Mouse (Mus musculus) ES-E14 (cell line): ENCODE measurements around the gene Icmt.

Experiments
- CHD2 ChIP-seq: IDR thresholded peaks from 2 replicates; pipeline ENCODE4 v1.6.1; 2014; ENCODE audit warnings: mild to moderate bottlenecking, low read depth, low read length, inconsistent platforms
- MAFK ChIP-seq: IDR thresholded peaks from 2 replicates; pipeline ENCODE4 v1.6.1; 2014; ENCODE audit warnings: mild to moderate bottlenecking, low read depth, low read length, inconsistent platforms; ENCODE audit not compliant: insufficient read depth

DNA sequence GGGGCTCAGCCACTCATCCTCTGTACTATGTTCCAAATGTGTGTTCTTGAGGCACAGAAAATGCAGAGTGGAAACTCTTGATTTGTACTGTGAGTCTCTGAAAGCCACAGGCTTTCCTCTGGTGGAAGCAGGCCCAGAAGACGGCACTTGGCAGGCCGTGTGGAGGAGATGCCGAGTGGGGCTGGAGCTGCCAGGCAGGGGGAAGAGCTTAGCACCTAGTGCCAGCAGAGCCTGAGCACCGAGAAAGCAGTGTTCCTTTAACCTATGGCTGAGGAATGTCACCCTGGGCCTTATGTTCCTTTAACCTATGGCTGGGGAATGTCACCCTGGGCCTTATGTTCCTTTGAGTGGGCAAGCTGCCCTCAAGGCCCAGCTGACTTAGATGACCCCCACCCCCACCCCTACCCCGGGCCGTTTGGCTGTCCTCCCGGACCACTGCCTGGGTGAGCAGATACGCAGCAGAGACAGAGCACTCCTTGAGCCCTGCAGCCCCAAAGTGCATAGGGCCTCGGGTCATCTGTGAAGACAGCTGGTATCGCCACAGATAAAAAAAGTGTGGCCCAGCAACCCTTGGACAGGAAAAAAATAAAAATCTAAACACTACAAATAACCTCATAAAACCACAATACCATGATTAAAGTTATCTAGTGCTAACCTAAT is 30.7 kb upstream of the Icmt start:
- TF ChIP-seq CHD2 = no peak
- no peak for TF ChIP-seq MAFK
